Mouse (Mus musculus) stomach, embryonic 14.5 days (tissue): Measurements from ENCODE around the gene Fam76b. TPM values are rescaled to one million over a fixed set of nuclear protein-coding genes. Genes with fewer than 3 reads are reported as not detected.

Experiments used
- ATAC-seq: fragments of 200-750 bp; cut with Nextera tagmentation; 2 replicates; pipeline ENCODE4 v1.8.0; 2017; ENCODE audit warnings: low read depth, moderate TSS enrichment; ENCODE audit not compliant: insufficient number of reproducible peaks, insufficient read depth, low FRiP score
- H3K27ac ChIP-seq: fragments of 300-500 bp; sonication (generic); 2 replicates; pipeline ENCODE4 v1.5.1; 2014; ENCODE audit warnings: mild to moderate bottlenecking, low read length, moderate library complexity, mixed read lengths
- H3K27me3 ChIP-seq: fragments of 300-500 bp; sonication (generic); 2 replicates; pipeline ENCODE4 v1.6.1; 2014; ENCODE audit warnings: low read length, control low read depth, mixed read lengths; ENCODE audit not compliant: control insufficient read depth, insufficient read depth
- H3K36me3 ChIP-seq: fragments of 300-500 bp; sonication (generic); 2 replicates; pipeline ENCODE4 v1.6.1; 2014; ENCODE audit warnings: mild to moderate bottlenecking, control low read depth, low read length, moderate library complexity, mixed read lengths; ENCODE audit not compliant: control insufficient read depth, insufficient read depth
- H3K4me1 ChIP-seq: fragments of 300-500 bp; sonication (generic); 2 replicates; pipeline ENCODE4 v1.6.1; 2014; ENCODE audit warnings: low read length, control low read depth, mixed read lengths; ENCODE audit not compliant: control insufficient read depth, insufficient read depth
- H3K4me2 ChIP-seq: fragments of 300-500 bp; sonication (generic); replicated peaks from 2 replicates; pipeline ENCODE4 v1.6.1; 2014; ENCODE audit warnings: low read depth, low read length, control low read depth
- H3K4me3 ChIP-seq: fragments of 300-500 bp; sonication (generic); 2 replicates; pipeline ENCODE4 v1.5.1; 2014; ENCODE audit warnings: low read depth, low read length, control low read depth
- H3K9ac ChIP-seq: fragments of 300-500 bp; sonication (generic); replicated peaks from 2 replicates; pipeline ENCODE4 v1.6.1; 2014; ENCODE audit warnings: low read depth, mild to moderate bottlenecking, control low read depth, low read length, moderate library complexity, mixed read lengths
- H3K9me3 ChIP-seq: fragments of 300-500 bp; sonication (generic); 2 replicates; pipeline ENCODE4 v1.6.1; 2016; ENCODE audit warnings: low read depth, low read length, control low read depth; ENCODE audit not compliant: control insufficient read depth
- WGBS: fragments of 180-500 bp; shearing (Covaris S2); extraction: QIAGEN DNeasy Blood & Tissue Kit; methylation state at CpG from one replicate; pipeline ENCODE4 v1.1.7; 2014; 5-methylcytosine and 5-hydroxymethylcytosine counted together
- polyA plus RNA-seq: library from polyadenylated mRNA; unstranded; fragments of >200 nt; fragmentation: Nextera tagmentation; extraction: Ambion mirVana; gene quantifications from 2 replicates; pipeline ENCODE4 v1.2.1, GENCODE M21; 2014

Gene Fam76b
- polyA plus RNA-seq, 1 experiment from 2014 or later: 31.2 TPM

DNA sequence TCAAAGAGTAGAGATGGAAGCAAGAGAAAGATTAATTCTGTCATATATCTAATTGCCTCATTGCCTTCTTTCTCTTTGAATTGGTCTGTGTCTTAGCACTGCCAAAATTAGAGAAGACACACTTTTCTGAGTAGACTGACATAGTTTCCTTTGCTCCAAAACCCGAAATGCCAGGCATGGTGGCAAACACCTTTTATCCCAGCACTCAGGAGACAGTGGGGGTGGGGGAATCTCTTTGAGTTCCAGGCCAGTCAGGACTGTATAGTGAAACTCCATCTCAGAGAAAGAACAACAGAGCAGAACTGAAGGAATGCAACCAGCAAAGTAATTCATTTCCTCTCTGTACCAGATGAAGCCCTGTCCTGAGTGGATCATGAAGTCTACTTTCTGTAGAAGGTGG, 53.2 kb downstream of the Fam76b start:
- Histone ChIP-seq H3K4me2 (no peak overlapping the region), H3K27me3 (no peaks in the 10 kb centered on the region), H3K4me1 (no peaks in the 10 kb centered on the region), H3K4me3 (no peak overlapping the region), H3K9ac (no peak overlapping the region), H3K27ac (no peak overlapping the region), H3K36me3 (no peaks in the 10 kb centered on the region), H3K9me3 (no peaks in the 10 kb centered on the region)
- ATAC-seq: no peak
- 55% methylated on average over 1 of the region's 1 CpGs for WGBS

DNA sequence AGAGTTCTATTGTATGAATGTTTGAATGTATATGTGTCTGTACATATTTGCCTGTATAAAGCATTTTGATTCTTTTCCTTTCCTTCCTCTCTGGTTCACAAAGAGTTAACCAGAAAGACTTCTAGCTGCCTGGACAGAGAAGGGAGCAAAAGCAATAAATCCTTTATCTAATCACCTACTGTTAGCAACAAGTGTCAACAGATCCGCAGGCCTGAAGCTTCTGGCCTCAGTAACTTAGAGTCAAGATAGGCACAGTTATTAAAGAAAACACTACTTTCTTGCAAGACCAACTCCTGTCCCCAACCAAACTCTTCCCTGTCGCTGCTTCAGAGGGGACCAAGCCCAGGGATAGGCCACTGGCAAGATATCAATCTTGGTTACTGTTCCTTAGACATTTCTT, 55.0 kb downstream of the Fam76b start:
- no peaks in the 10 kb centered on the region for H3K27me3 ChIP-seq
- H3K4me1 ChIP-seq: no peaks in the 10 kb centered on the region
- no peak overlapping the region for H3K27ac ChIP-seq
- 7% methylated on average over 2 of the region's 2 CpGs for WGBS
- ATAC-seq: no peak
- H3K4me2 ChIP-seq: no peak overlapping the region
- H3K9me3 ChIP-seq: no peaks in the 10 kb centered on the region
- no peaks in the 10 kb centered on the region for H3K36me3 ChIP-seq
- no peak overlapping the region for H3K4me3 ChIP-seq
- no peak overlapping the region for H3K9ac ChIP-seq

GRCm38 (mm10) chr9:13888981-13889380, 61.5 kb downstream of the Fam76b start:
- H3K27ac ChIP-seq: no peak overlapping the region
- H3K27me3 ChIP-seq: no peaks in the 10 kb centered on the region
- no peaks in the 10 kb centered on the region for H3K36me3 ChIP-seq
- H3K9ac ChIP-seq: no peak overlapping the region
- H3K4me1 ChIP-seq: no peaks in the 10 kb centered on the region
- ATAC-seq: no peak
- 79% methylated on average over 5 of the region's 5 CpGs for WGBS
- H3K9me3 ChIP-seq: peaks cover 4% of the 10 kb centered on the region; the same call in 1 of the 2 replicates
- H3K4me2 ChIP-seq: no peak overlapping the region
- no peak overlapping the region for H3K4me3 ChIP-seq

- no peaks in the 10 kb centered on the region for H3K36me3 ChIP-seq
- H3K27ac ChIP-seq: no peak overlapping the region
- H3K27me3 ChIP-seq: no peaks in the 10 kb centered on the region
- ATAC-seq: peak; percentile 87
- H3K4me1 ChIP-seq: no peaks in the 10 kb centered on the region
- no peak overlapping the region for H3K9ac ChIP-seq
- H3K4me3 ChIP-seq: no peak overlapping the region
- 4% methylated on average over 9 of the region's 9 CpGs for WGBS
- no peak overlapping the region for H3K4me2 ChIP-seq
- H3K9me3 ChIP-seq: peaks cover 4% of the 10 kb centered on the region; the same call in 1 of the 2 replicates
Measured at GRCm38 (mm10) chr9:13889657-13890056, 62.1 kb downstream of the Fam76b start.

DNA sequence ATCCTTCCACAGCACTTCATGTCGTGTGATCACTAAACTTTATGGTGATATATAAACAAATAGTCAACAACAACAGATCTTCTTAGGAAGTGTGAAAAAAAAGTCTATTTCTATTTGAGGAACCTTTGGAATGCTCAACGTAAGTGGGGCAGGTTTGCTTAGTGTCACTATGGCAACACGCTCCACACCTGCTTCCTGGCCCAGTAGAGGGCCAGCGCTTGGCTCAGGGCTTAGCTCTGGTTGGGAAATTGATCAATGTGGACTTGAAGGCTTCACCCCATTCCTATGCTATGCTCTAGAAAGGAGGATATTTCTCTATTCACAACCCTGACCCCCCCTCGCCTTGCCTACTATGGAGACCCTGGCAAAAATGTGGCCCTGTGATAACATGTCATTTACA, 62.7 kb downstream of the Fam76b start:
- peak; percentile 81; the same call in 1 of the 2 replicates for ATAC-seq
- no peak overlapping the region for H3K4me2 ChIP-seq
- no peaks in the 10 kb centered on the region for H3K4me1 ChIP-seq
- H3K36me3 ChIP-seq: no peaks in the 10 kb centered on the region
- H3K4me3 ChIP-seq: no peak overlapping the region
- H3K27me3 ChIP-seq: no peaks in the 10 kb centered on the region
- WGBS: 35% methylated on average over 5 of the region's 5 CpGs
- H3K27ac ChIP-seq: no peak overlapping the region
- no peak overlapping the region for H3K9ac ChIP-seq
- peaks cover 4% of the 10 kb centered on the region; the same call in 1 of the 2 replicates for H3K9me3 ChIP-seq

- 96% methylated on average over 6 of the region's 6 CpGs for WGBS
- Histone ChIP-seq H3K4me3 (no peak overlapping the region), H3K4me2 (no peak overlapping the region), H3K4me1 (no peaks in the 10 kb centered on the region), H3K36me3 (no peaks in the 10 kb centered on the region), H3K27me3 (no peaks in the 10 kb centered on the region), H3K27ac (no peak overlapping the region), H3K9ac (no peak overlapping the region), H3K9me3 (peaks cover 4% of the 10 kb centered on the region; the same call in 1 of the 2 replicates)
- no peak for ATAC-seq
Measured at GRCm38 (mm10) chr9:13891888-13892287, 64.4 kb downstream of the Fam76b start.

- H3K4me2 ChIP-seq: no peak overlapping the region
- H3K27me3 ChIP-seq: no peaks in the 10 kb centered on the region
- ATAC-seq: no peak
- 54% methylated on average over 4 of the region's 4 CpGs for WGBS
- H3K27ac ChIP-seq: no peak overlapping the region
- peaks cover 4% of the 10 kb centered on the region; the same call in 1 of the 2 replicates for H3K9me3 ChIP-seq
- no peaks in the 10 kb centered on the region for H3K36me3 ChIP-seq
- no peak overlapping the region for H3K4me3 ChIP-seq
- no peaks in the 10 kb centered on the region for H3K4me1 ChIP-seq
- H3K9ac ChIP-seq: no peak overlapping the region
Measured at GRCm38 (mm10) chr9:13893044-13893443, 65.5 kb downstream of the Fam76b start.

DNA sequence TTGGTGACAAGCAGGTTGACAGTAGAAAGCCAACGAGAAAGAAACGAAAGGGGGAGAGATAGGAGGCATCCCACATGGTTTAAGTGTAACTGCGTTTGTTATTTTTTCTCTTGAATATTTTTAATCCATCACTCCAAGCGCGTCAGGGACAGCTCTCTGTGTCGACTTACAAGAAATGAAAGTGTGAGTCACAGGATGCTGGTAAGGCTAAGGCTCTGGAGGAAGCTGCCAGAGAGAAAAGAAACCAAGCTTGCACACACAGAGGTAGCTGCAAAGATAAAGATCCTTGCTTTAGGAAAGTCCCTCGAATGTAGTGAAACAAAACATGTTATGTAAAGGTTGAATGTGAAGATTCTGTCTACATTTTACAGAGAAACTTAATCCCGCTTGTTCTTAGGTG, 67.0 kb downstream of the Fam76b start:
- ATAC-seq: no peak
- Histone ChIP-seq H3K4me2 (no peak overlapping the region), H3K36me3 (no peaks in the 10 kb centered on the region), H3K9me3 (peaks cover 4% of the 10 kb centered on the region; the same call in 1 of the 2 replicates), H3K4me3 (no peak overlapping the region), H3K4me1 (no peaks in the 10 kb centered on the region), H3K27ac (no peak overlapping the region), H3K27me3 (no peaks in the 10 kb centered on the region), H3K9ac (no peak overlapping the region)
- 43% methylated on average over 8 of the region's 8 CpGs for WGBS

DNA sequence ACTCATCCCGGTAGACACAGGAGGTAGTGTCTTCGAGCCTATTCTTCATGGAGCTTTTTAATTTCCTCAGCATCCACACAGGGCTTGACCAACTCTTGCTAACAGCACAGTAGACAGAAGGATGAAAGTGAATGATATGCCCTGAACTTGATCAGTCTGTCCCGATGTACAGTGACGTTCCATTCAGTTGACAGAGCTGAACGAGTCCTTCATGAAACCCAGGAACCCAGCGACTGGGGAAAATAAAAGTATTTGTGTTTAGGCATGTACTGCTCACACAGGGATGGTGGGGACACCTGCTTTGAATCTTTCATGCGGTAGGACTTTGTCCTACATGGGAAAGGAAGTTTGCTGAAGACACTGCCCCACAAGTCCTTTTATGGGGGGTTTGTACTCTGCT, 67.4 kb downstream of the Fam76b start:
- H3K4me3 ChIP-seq: no peak overlapping the region
- no peak for ATAC-seq
- no peaks in the 10 kb centered on the region for H3K27me3 ChIP-seq
- no peaks in the 10 kb centered on the region for H3K4me1 ChIP-seq
- H3K9me3 ChIP-seq: peaks cover 4% of the 10 kb centered on the region; the same call in 1 of the 2 replicates
- no peak overlapping the region for H3K4me2 ChIP-seq
- 87% methylated on average over 7 of the region's 7 CpGs for WGBS
- no peak overlapping the region for H3K9ac ChIP-seq
- H3K27ac ChIP-seq: no peak overlapping the region
- H3K36me3 ChIP-seq: no peaks in the 10 kb centered on the region
